Comparison of ENCODE assay signal across 9 mouse cellular contexts in the genomic region with DNA sequence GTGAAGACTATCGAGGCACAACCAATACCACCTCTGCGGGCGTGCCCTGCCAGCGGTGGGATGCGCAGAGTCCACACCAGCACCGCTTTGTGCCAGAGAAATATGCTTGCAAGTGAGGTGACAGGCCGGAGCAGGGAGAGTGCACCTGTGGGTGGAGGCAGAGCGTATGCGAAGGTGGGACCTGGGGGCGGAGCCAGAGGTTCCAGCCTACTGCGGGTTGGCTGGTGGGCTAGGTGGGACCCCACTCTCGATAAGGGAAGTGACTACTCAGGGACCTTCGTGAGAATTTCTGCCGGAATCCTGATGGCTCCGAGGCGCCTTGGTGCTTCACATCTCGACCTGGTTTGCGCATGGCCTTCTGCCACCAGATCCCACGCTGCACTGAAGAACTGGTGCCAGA. TPM values are rescaled to one million over a fixed set of nuclear protein-coding genes. Genes with fewer than 3 reads are reported as not detected.
A peak's percentile ranks its signal among the peaks of the same experiment; 100 is the strongest.
DNase-seq lines count a peak whose midpoint lies in the region; ATAC-seq and TF ChIP-seq lines count a peak whose summit lies in the region.
"Had no signal": no experiment of that assay in that cellular context is flagged by ENCODE, and none has a peak within 500 bp of the region (broad histone marks: within the 10 kb centered on the region; RNA-seq: fewer than 3 reads in every experiment).

No protein-coding gene starts in this region.

- H3K9me3 ChIP-seq in limb, embryonic 14.5 days (ENCODE audit: control insufficient read depth, low read length): no peaks in the 10 kb centered on the region

- H3K4me3 ChIP-seq in cerebellum, adult 2 months (replicated peaks; ENCODE audit: insufficient read depth, low read depth, low read length): no peak overlapping the region
- H3K4me3 ChIP-seq in limb, embryonic 14.5 days (replicated peaks; ENCODE audit: low read length): peak overlapping the region; percentile 11; the same call in 1 of the 2 replicates

- H3K36me3 ChIP-seq in limb, embryonic 14.5 days (ENCODE audit: control insufficient read depth, insufficient read depth, low read length): peaks cover 36% of the 10 kb centered on the region

- no peaks in the 10 kb centered on the region for H3K27me3 ChIP-seq in cerebellum, adult 2 months (ENCODE audit: control insufficient read depth, insufficient read depth, low read length)
- peaks cover 20% of the 10 kb centered on the region; the same call in 1 of the 2 replicates for H3K27me3 ChIP-seq in limb, embryonic 14.5 days (ENCODE audit: control insufficient read depth, insufficient read depth, low read length)

- TF ChIP-seq POLR2A in cerebellum, adult 2 months (IDR thresholded peaks at IDR 0.05; ENCODE audit: borderline replicate concordance, insufficient read depth, low read length): no peak
- TF ChIP-seq POLR2A in limb, embryonic 14.5 days (IDR thresholded peaks at IDR 0.05; ENCODE audit: borderline replicate concordance, extremely low read depth, insufficient read depth, insufficient read length): no peak

- peaks cover 19% of the 10 kb centered on the region for H3K4me1 ChIP-seq in cerebellum, adult 2 months (ENCODE audit: control insufficient read depth, insufficient read depth, low read length)
- peaks cover 14% of the 10 kb centered on the region for H3K4me1 ChIP-seq in limb, embryonic 14.5 days (ENCODE audit: control insufficient read depth, insufficient read depth, low read length)

- 6% methylated on average over 19 of the region's 19 CpGs for WGBS in cerebellum, adult 2 months
- WGBS in limb, embryonic 14.5 days: 9% methylated on average over 19 of the region's 19 CpGs

- H3K27ac ChIP-seq in cerebellum, adult 2 months (ENCODE audit: insufficient read depth, low read length): no peak overlapping the region
- H3K27ac ChIP-seq in limb, embryonic 14.5 days (replicated peaks; ENCODE audit: low read depth, low read length): no peak overlapping the region
- H3K27ac ChIP-seq: macrophage had no signal

- no peak overlapping the region for H3K9ac ChIP-seq in limb, embryonic 14.5 days (ENCODE audit: low read depth, low read length, severe bottlenecking)

- peak; percentile 60 to 66 for DNase-seq in cerebellum, postnatal 14 days
- DNase-seq in cerebellum, adult 2 months: no peak
- peak; percentile 30 for DNase-seq in thymus, postnatal 14 days
- no peak for DNase-seq in thymus, postnatal 25 days
- DNase-seq in limb, embryonic 14.5 days (ENCODE audit: low spot score): no peak
- DNase-seq in gastrocnemius, postnatal 4 days (ENCODE audit: low spot score in 2 of 2): no peak
- DNase-seq in adrenal gland, adult 18-20 months (ENCODE audit: low spot score in 2 of 2): no peak
- no peak for DNase-seq in embryo, embryonic 10 days (ENCODE audit: low spot score)

- H3K4me2 ChIP-seq in limb, embryonic 14.5 days (replicated peaks; ENCODE audit: low read depth, low read length, severe bottlenecking): peak overlapping the region; percentile 26

- ATAC-seq in limb, embryonic 14.5 days (ENCODE audit: low FRiP score, low read depth): no peak

- no peak for TF ChIP-seq CTCF in cerebellum, adult 2 months (IDR thresholded peaks at IDR 0.05; ENCODE audit: borderline replicate concordance, insufficient read depth, low read depth, low read length)

RNA-seq across cellular contexts. Expression of a gene that starts 0.6 kb away (rescaled TPM):
- 184 and 213 TPM in 2 replicates for polyA plus RNA-seq in cerebellum, adult 2 months (2012; rRNA removed)
- 67.9 and 89.0 TPM in 2 replicates for polyA plus RNA-seq in limb, embryonic 14.5 days (2012; rRNA removed)
- 32.4 and 33.0 TPM in 2 replicates for polyA plus RNA-seq in limb, embryonic 14.5 days (2014; fragmentation: Nextera tagmentation; extraction: Ambion mirVana)
- 10 to 100 TPM; 83.8 to 94.8 TPM for total RNA-seq in gastrocnemius, postnatal 4 days (2021)
- 10 to 100 TPM; 54.0 to 63.2 TPM for total RNA-seq in adrenal gland, adult 18-20 months (2021)

RNA-seq across cellular contexts. Expression of a gene that starts 2.3 kb away (rescaled TPM):
- 0.13 TPM in 1 of 2 replicates, not detected in the other for polyA plus RNA-seq in cerebellum, adult 2 months (2012; rRNA removed)
- 0.93 and 1.1 TPM in 2 replicates for polyA plus RNA-seq in limb, embryonic 14.5 days (2012; rRNA removed)
- polyA plus RNA-seq in limb, embryonic 14.5 days (2014; fragmentation: Nextera tagmentation; extraction: Ambion mirVana): 1.3 and 1.6 TPM in 2 replicates
- under 1 TPM in 1 of 2 experiments, not detected in 1; 0.36 TPM for total RNA-seq in gastrocnemius, postnatal 4 days (2021)
- total RNA-seq in adrenal gland, adult 18-20 months (2021): under 1 TPM in 1 of 2 experiments, not detected in 1; 0.23 TPM

RNA-seq across cellular contexts. Expression of a gene that starts 11.9 kb away (rescaled TPM):
- polyA plus RNA-seq in cerebellum, adult 2 months (2012; rRNA removed): 69.6 and 83.5 TPM in 2 replicates
- 55.6 and 64.6 TPM in 2 replicates for polyA plus RNA-seq in limb, embryonic 14.5 days (2012; rRNA removed)
- polyA plus RNA-seq in limb, embryonic 14.5 days (2014; fragmentation: Nextera tagmentation; extraction: Ambion mirVana): 38.6 and 41.3 TPM in 2 replicates
- 10 to 100 TPM; 47.7 to 51.5 TPM for total RNA-seq in gastrocnemius, postnatal 4 days (2021)
- 10 to 100 TPM; 71.8 to 86.6 TPM for total RNA-seq in adrenal gland, adult 18-20 months (2021)

RNA-seq across cellular contexts. Expression of a gene that starts 29.6 kb away (rescaled TPM):
- 2.7 TPM in 2 replicates for polyA plus RNA-seq in cerebellum, adult 2 months (2012; rRNA removed)
- 5.0 and 6.8 TPM in 2 replicates for polyA plus RNA-seq in limb, embryonic 14.5 days (2012; rRNA removed)
- 4.7 and 4.8 TPM in 2 replicates for polyA plus RNA-seq in limb, embryonic 14.5 days (2014; fragmentation: Nextera tagmentation; extraction: Ambion mirVana)
- 1 to 10 TPM; 3.2 to 3.4 TPM for total RNA-seq in gastrocnemius, postnatal 4 days (2021)
- total RNA-seq in adrenal gland, adult 18-20 months (2021): 1 to 10 TPM; 2.0 to 3.5 TPM

RNA-seq across cellular contexts. Expression of a gene that starts 33.5 kb away (rescaled TPM):
- polyA plus RNA-seq in cerebellum, adult 2 months (2012; rRNA removed): 16.5 and 28.7 TPM in 2 replicates
- polyA plus RNA-seq in limb, embryonic 14.5 days (2012; rRNA removed): 30.4 and 32.1 TPM in 2 replicates
- 37.4 and 41.3 TPM in 2 replicates for polyA plus RNA-seq in limb, embryonic 14.5 days (2014; fragmentation: Nextera tagmentation; extraction: Ambion mirVana)
- 10 to 100 TPM; 18.2 to 20.6 TPM for total RNA-seq in gastrocnemius, postnatal 4 days (2021)
- total RNA-seq in adrenal gland, adult 18-20 months (2021): 10 to 100 TPM; 19.8 to 20.1 TPM

Comparison
In these comparisons a context has a peak if more than half of its experiments do, and no peak if none do; other contexts are left out.
1. DNase-seq: peak in cerebellum, postnatal 14 days (2 of 2) and thymus, postnatal 14 days (single experiment); none in cerebellum, adult 2 months (0 of 2), thymus, postnatal 25 days (single experiment), limb, embryonic 14.5 days (single experiment), gastrocnemius, postnatal 4 days (0 of 2), adrenal gland, adult 18-20 months (0 of 2) and embryo, embryonic 10 days (single experiment).